ENCODE assay signal across 8 mouse cellular contexts in the genomic region with DNA sequence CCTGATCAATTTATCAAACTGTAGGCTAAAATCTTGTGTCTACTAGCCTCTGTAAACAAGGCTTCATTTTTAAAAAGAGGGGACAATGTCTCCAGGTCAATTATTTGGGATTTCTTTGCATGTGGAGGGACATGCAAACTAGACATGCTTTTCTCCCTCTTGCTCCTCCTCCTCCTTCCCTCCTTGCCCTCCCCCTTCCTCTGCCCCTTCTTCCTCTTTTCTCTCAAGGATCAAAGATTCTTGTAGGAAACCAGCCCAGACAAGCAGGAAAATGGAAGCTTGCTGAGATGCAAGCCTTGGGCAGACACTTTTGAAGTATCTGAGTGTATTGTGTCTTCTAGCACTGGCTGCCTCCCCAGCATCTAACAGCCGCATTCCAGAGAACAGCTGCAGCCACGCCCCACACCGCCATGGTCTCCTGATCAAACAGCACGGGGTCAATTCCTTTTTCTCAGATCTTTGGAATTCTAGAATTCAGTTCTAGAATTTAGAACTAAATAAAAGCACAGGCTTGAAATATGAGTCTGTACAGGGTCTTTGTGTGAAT. TPM values are rescaled to one million over a fixed set of nuclear protein-coding genes. Genes with fewer than 3 reads are reported as not detected.
DNase-seq lines count a peak whose midpoint lies in the region; ATAC-seq and TF ChIP-seq lines count a peak whose summit lies in the region.

No protein-coding gene starts in this region.

- no peaks in the 10 kb centered on the region for H3K36me3 ChIP-seq in lung, postnatal 0 days (ENCODE audit: insufficient read depth, low read length)
- H3K36me3 ChIP-seq in intestine, embryonic 16.5 days (ENCODE audit: control insufficient read depth, insufficient read depth, low read length), result no peaks in the 10 kb centered on the region
- no peaks in the 10 kb centered on the region for H3K36me3 ChIP-seq in neural tube, embryonic 15.5 days

- H3K27ac ChIP-seq in lung, postnatal 0 days (ENCODE audit: low read length), result no peak overlapping the region
- no peak overlapping the region for H3K27ac ChIP-seq in intestine, embryonic 16.5 days (ENCODE audit: low read length)
- no peak overlapping the region for H3K27ac ChIP-seq in neural tube, embryonic 15.5 days (replicated peaks)

- ATAC-seq in lung, postnatal 0 days, result no peak
- ATAC-seq in intestine, embryonic 16.5 days, result no peak
- no peak for ATAC-seq in neural tube, embryonic 15.5 days (ENCODE audit: low FRiP score)

- TF ChIP-seq EP300 in lung, postnatal 0 days (IDR thresholded peaks at IDR 0.05), result no peak

- 4% methylated on average over 4 of the region's 4 CpGs for WGBS in lung, postnatal 0 days
- 3% methylated on average over 4 of the region's 4 CpGs for WGBS in intestine, embryonic 16.5 days
- WGBS in neural tube, embryonic 15.5 days, result 6% methylated on average over 4 of the region's 4 CpGs

- no peak for TF ChIP-seq CTCF in lung, postnatal 0 days (IDR thresholded peaks at IDR 0.05)

- no peak overlapping the region for H3K4me3 ChIP-seq in lung, postnatal 0 days (ENCODE audit: low read depth, low read length)
- H3K4me3 ChIP-seq in intestine, embryonic 16.5 days (ENCODE audit: low read length), result no peak overlapping the region
- H3K4me3 ChIP-seq in neural tube, embryonic 15.5 days (replicated peaks), result no peak overlapping the region

- no peaks in the 10 kb centered on the region for H3K27me3 ChIP-seq in lung, postnatal 0 days (replicated peaks; ENCODE audit: insufficient read depth, low read length)
- no peaks in the 10 kb centered on the region for H3K27me3 ChIP-seq in intestine, embryonic 16.5 days (replicated peaks; ENCODE audit: control insufficient read depth, insufficient read depth, low read length)
- no peaks in the 10 kb centered on the region for H3K27me3 ChIP-seq in neural tube, embryonic 15.5 days (replicated peaks)

- H3K4me1 ChIP-seq in lung, postnatal 0 days (ENCODE audit: insufficient read depth, low read depth, low read length), result no peaks in the 10 kb centered on the region
- peaks cover 3% of the 10 kb centered on the region; the same call in 1 of the 2 replicates for H3K4me1 ChIP-seq in intestine, embryonic 16.5 days (ENCODE audit: control insufficient read depth, insufficient read depth, low read length)
- peaks cover 4% of the 10 kb centered on the region; the same call in 1 of the 2 replicates for H3K4me1 ChIP-seq in neural tube, embryonic 15.5 days

- DNase-seq in lung, postnatal 0 days (ENCODE audit: low spot score), result peak; percentile 18
- no peak for DNase-seq in lung, adult 18-20 months
- peak; percentile 58 for DNase-seq in embryo, embryonic 9.5 days (ENCODE audit: extremely low spot score)
- no peak for DNase-seq in T-cell, adult 2 months (ENCODE audit: low spot score)
- DNase-seq in gastrocnemius, postnatal 10 days, result no peak
- no peak for DNase-seq in thymus, postnatal 25 days

- H3K9ac ChIP-seq in lung, postnatal 0 days (replicated peaks; ENCODE audit: low read depth), result no peak overlapping the region
- no peak overlapping the region for H3K9ac ChIP-seq in intestine, embryonic 16.5 days (ENCODE audit: low read depth, low read length)
- no peak overlapping the region for H3K9ac ChIP-seq in neural tube, embryonic 15.5 days (replicated peaks)

- no peak overlapping the region for H3K4me2 ChIP-seq in lung, postnatal 0 days (replicated peaks; ENCODE audit: low read depth, low read length)
- H3K4me2 ChIP-seq in intestine, embryonic 16.5 days (ENCODE audit: low read depth, low read length), result 0 out of 2 replicates have a peak overlapping the region, but pooled peaks have one; percentile 19
- H3K4me2 ChIP-seq in neural tube, embryonic 15.5 days, result peak overlapping the region; percentile 26

- no peaks in the 10 kb centered on the region for H3K9me3 ChIP-seq in lung, postnatal 0 days (ENCODE audit: low read length)
- no peaks in the 10 kb centered on the region for H3K9me3 ChIP-seq in intestine, embryonic 16.5 days (ENCODE audit: control insufficient read depth, low read length)
- H3K9me3 ChIP-seq in neural tube, embryonic 15.5 days (replicated peaks), result no peaks in the 10 kb centered on the region

RNA-seq across cellular contexts. Expression of gene Man2a1, which starts 41.5 kb away (rescaled TPM):
- 9.6 and 9.7 TPM in 2 replicates for polyA plus RNA-seq in lung, postnatal 0 days (2015; fragmentation: Nextera tagmentation; extraction: Ambion mirVana)
- polyA plus RNA-seq in intestine, embryonic 16.5 days (2015; fragmentation: Nextera tagmentation; extraction: Ambion mirVana), result 8.4 and 9.1 TPM in 2 replicates
- 5.4 and 9.0 TPM in 2 replicates for polyA plus RNA-seq in neural tube, embryonic 15.5 days (2015; fragmentation: Nextera tagmentation; extraction: Ambion mirVana)
- total RNA-seq in gastrocnemius, postnatal 10 days (2021), result 10 to 100 TPM; 26.8 to 35.2 TPM

Comparison
In these comparisons a context has a peak if more than half of its experiments do, and no peak if none do; other contexts are left out.
1. DNase-seq: peak in lung, postnatal 0 days (single experiment) and embryo, embryonic 9.5 days (single experiment); none in lung, adult 18-20 months (0 of 2), T-cell, adult 2 months (single experiment), gastrocnemius, postnatal 10 days (single experiment) and thymus, postnatal 25 days (single experiment).